8 mouse cellular contexts compared by ENCODE assay signal in genomic region chr17:83527651-83528381, GRCm38 (mm10). TPM values are rescaled to one million over a fixed set of nuclear protein-coding genes. Genes with fewer than 3 reads are reported as not detected.
A peak's percentile ranks its signal among the peaks of the same experiment; 100 is the strongest.
DNase-seq lines count a peak whose midpoint lies in the region; ATAC-seq and TF ChIP-seq lines count a peak whose summit lies in the region.

No protein-coding gene starts in this region.

- H3K4me3 ChIP-seq in E14TG2a.4 (replicated peaks; ENCODE audit: low read length) = peak overlapping the region; percentile 73
- peak overlapping the region; percentile 27 for H3K4me3 ChIP-seq in lung, embryonic 16.5 days (ENCODE audit: low read length)

- peaks cover 4% of the 10 kb centered on the region; the same call in 1 of the 2 replicates for H3K36me3 ChIP-seq in E14TG2a.4 (ENCODE audit: insufficient read depth, low read length)
- no peaks in the 10 kb centered on the region for H3K36me3 ChIP-seq in lung, embryonic 16.5 days (ENCODE audit: control insufficient read depth, insufficient read depth, low read length)

- H3K4me2 ChIP-seq in lung, embryonic 16.5 days (ENCODE audit: low read depth, low read length) = peak overlapping the region; percentile 54

- no peaks in the 10 kb centered on the region for H3K9me3 ChIP-seq in E14TG2a.4 (ENCODE audit: low read length)
- no peaks in the 10 kb centered on the region for H3K9me3 ChIP-seq in lung, embryonic 16.5 days (ENCODE audit: control insufficient read depth, low read length)

- peak; percentile 78 for ATAC-seq in lung, embryonic 16.5 days (ENCODE audit: low read depth)

- no peaks in the 10 kb centered on the region for H3K27me3 ChIP-seq in E14TG2a.4 (ENCODE audit: insufficient read depth, low read length)
- H3K27me3 ChIP-seq in lung, embryonic 16.5 days (ENCODE audit: control insufficient read depth, insufficient read depth, low read depth, low read length) = no peaks in the 10 kb centered on the region

- peak overlapping the region; percentile 48 for H3K9ac ChIP-seq in lung, embryonic 16.5 days (ENCODE audit: low read length)

- no peak for TF ChIP-seq CTCF in E14TG2a.4 (conservative IDR thresholded peaks at IDR 0.05; ENCODE audit: low read length)

- WGBS in lung, embryonic 16.5 days = 13% methylated on average over 17 of the region's 17 CpGs

- peak overlapping the region; percentile 74 for H3K27ac ChIP-seq in lung, embryonic 16.5 days (ENCODE audit: low read length)

- H3K4me1 ChIP-seq in E14TG2a.4 (replicated peaks; ENCODE audit: low read depth, low read length) = peaks cover 73% of the 10 kb centered on the region
- peaks cover 23% of the 10 kb centered on the region for H3K4me1 ChIP-seq in lung, embryonic 16.5 days (replicated peaks; ENCODE audit: control insufficient read depth, insufficient read depth, low read length)

- DNase-seq in adrenal gland, postnatal 36 days = peak; percentile 30 to 70
- peak; percentile 49 for DNase-seq in heart, adult 8-10 months (ENCODE audit: low spot score)
- peak; percentile 28 for DNase-seq in kidney, adult 18-20 months
- peak; percentile 68 for DNase-seq in retina, embryonic 14.5 days (ENCODE audit: low spot score)
- DNase-seq in gastrocnemius, postnatal 25 days = no peak
- DNase-seq in right cerebral cortex, adult 18-20 months = no peak

RNA-seq across cellular contexts. Expression of gene Cox7a2l, which starts 10.7 kb away (rescaled TPM):
- total RNA-seq in adrenal gland, postnatal 36 days (2021) = 100 to 1,000 TPM; 164 to 181 TPM
- 100 to 1,000 TPM; 306 to 336 (median 326) TPM for total RNA-seq in heart, adult 8-10 months (2022)
- 180 and 187 TPM in 2 replicates for polyA plus RNA-seq in lung, embryonic 16.5 days (2015; fragmentation: Nextera tagmentation; extraction: Ambion mirVana)
- total RNA-seq in gastrocnemius, postnatal 25 days (2021) = 100 to 1,000 TPM; 134 to 151 TPM

Comparison
In these comparisons a context has a peak if more than half of its experiments do, and no peak if none do; other contexts are left out.
1. DNase-seq: peak in adrenal gland, postnatal 36 days (2 of 2), heart, adult 8-10 months (single experiment), kidney, adult 18-20 months (single experiment) and retina, embryonic 14.5 days (single experiment); none in gastrocnemius, postnatal 25 days (single experiment) and right cerebral cortex, adult 18-20 months (single experiment).